Mouse (Mus musculus) left cerebral cortex, adult 2 months (tissue): ENCODE data around the gene Prune2. TPM values are rescaled to one million over a fixed set of nuclear protein-coding genes. Genes with fewer than 3 reads are reported as not detected.

ENCODE experiments used
- DNase-seq, 2 experiments: peaks; one replicate each; pipeline ENCODE4 v3.0.0; 2021 to 2022; ENCODE audit warnings: low spot score in 2 of 2, mixed read lengths in 1 of 2; ENCODE audit errors: extremely low spot score in 1 of 2
- H3K27ac ChIP-seq: fragments of 200-600 bp; 2 replicates; pipeline ENCODE4 v1.8.1; 2022
- H3K4me3 ChIP-seq: fragments of 200-600 bp; 2 replicates; pipeline ENCODE4 v1.8.1; 2022
- CTCF ChIP-seq: fragments of 200-600 bp; IDR thresholded peaks from 2 replicates; pipeline ENCODE4 v1.8.1; 2022; ENCODE audit warnings: antibody characterized with exemption, mild to moderate bottlenecking, moderate library complexity
- intact Hi-C: fragments of 180-260 bp; cut with DNase I; formaldehyde crosslinking; loops from one replicate; pipeline ENCODE4 v1.15.1; 2025
- total RNA-seq, 2 experiments: library from RNA; stranded (reverse); gene quantifications; 2 replicates each; pipeline ENCODE4 v1.2.3; 2021

The Prune2 gene
- total RNA-seq, 2 experiments from 2014 or later, result 81.4 to 82.2 TPM

- Histone ChIP-seq H3K27ac (no peak overlapping the region), H3K4me3 (no peak overlapping the region)
- peak; percentile 13 to 32 for DNase-seq
- no peak for TF ChIP-seq CTCF
- intact Hi-C loops, result no loop called here
These were observed 55.5 kb downstream of the Prune2 start for GRCm38 (mm10) chr19:17011261-17011995.

- intact Hi-C loops, result no loop called here
- Histone ChIP-seq H3K4me3 (no peak overlapping the region), H3K27ac (no peak overlapping the region)
- DNase-seq, result no peak
- TF ChIP-seq CTCF, result no peak
These were observed 57.2 kb downstream of the Prune2 start for GRCm38 (mm10) chr19:17013085-17013484.

GRCm38 (mm10) chr19:17014337-17015124, 58.6 kb downstream of the Prune2 start:
- no peak for DNase-seq
- H3K4me3 ChIP-seq, result no peak overlapping the region
- intact Hi-C loops, result no loop called here

GRCm38 (mm10) chr19:17024748-17025147, 68.8 kb downstream of the Prune2 start:
- H3K4me3 ChIP-seq, result no peak overlapping the region
- no peak for DNase-seq
- no peak overlapping the region for H3K27ac ChIP-seq
- intact Hi-C loops, result no loop called here
- TF ChIP-seq CTCF, result no peak

More at GRCm38 (mm10) chr19:17014337-17015124, 58.6 kb downstream of the Prune2 start:
- no peak for TF ChIP-seq CTCF
- H3K27ac ChIP-seq, result no peak overlapping the region

GRCm38 (mm10) chr19:17030276-17030675, 74.4 kb downstream of the Prune2 start:
- Histone ChIP-seq H3K4me3 (no peak overlapping the region), H3K27ac (no peak overlapping the region)
- intact Hi-C loops, result loop anchor here (2.0 to 5.0 kb wide), 2 partner anchors 128 to 227 kb away; no protein-coding TSS in a partner anchor
- peak; percentile 44 to 60 for DNase-seq
- peak; percentile 79 for TF ChIP-seq CTCF

GRCm38 (mm10) chr19:17032314-17032713, 76.4 kb downstream of the Prune2 start:
- Histone ChIP-seq H3K27ac (no peak overlapping the region), H3K4me3 (no peak overlapping the region)
- no peak for DNase-seq
- intact Hi-C loops, result loop anchor here (5.0 kb wide), 1 partner anchor 130 kb away; no protein-coding TSS in a partner anchor
- no peak for TF ChIP-seq CTCF

- Histone ChIP-seq H3K4me3 (no peak overlapping the region), H3K27ac (no peak overlapping the region)
- DNase-seq, result no peak
- TF ChIP-seq CTCF, result no peak
- intact Hi-C loops, result no loop called here
These were observed 91.0 kb downstream of the Prune2 start for GRCm38 (mm10) chr19:17046961-17047360.

- no peak for DNase-seq
- TF ChIP-seq CTCF, result no peak
- no peak overlapping the region for H3K4me3 ChIP-seq
- no peak overlapping the region for H3K27ac ChIP-seq
- intact Hi-C loops, result no loop called here
These were observed 100.0 kb downstream of the Prune2 start for GRCm38 (mm10) chr19:17055892-17056291.

- Histone ChIP-seq H3K27ac (no peak overlapping the region), H3K4me3 (no peak overlapping the region)
- no peak for DNase-seq
- intact Hi-C loops, result no loop called here
- no peak for TF ChIP-seq CTCF
These were observed 104.2 kb downstream of the Prune2 start for GRCm38 (mm10) chr19:17060106-17060505.

GRCm38 (mm10) chr19:17064421-17064820, 108.5 kb downstream of the Prune2 start:
- H3K27ac ChIP-seq, result no peak overlapping the region
- DNase-seq, result no peak
- intact Hi-C loops, result no loop called here
- no peak for TF ChIP-seq CTCF
- no peak overlapping the region for H3K4me3 ChIP-seq

GRCm38 (mm10) chr19:17069067-17069466, 113.1 kb downstream of the Prune2 start:
- intact Hi-C loops, result no loop called here
- Histone ChIP-seq H3K4me3 (no peak overlapping the region), H3K27ac (no peak overlapping the region)
- no peak for TF ChIP-seq CTCF
- no peak for DNase-seq

- intact Hi-C loops, result loop anchor here (2.0 kb wide), 1 partner anchor 268 kb away; no protein-coding TSS in a partner anchor
- TF ChIP-seq CTCF, result peak; percentile 36
- H3K4me3 ChIP-seq, result no peak overlapping the region
- no peak for DNase-seq
- no peak overlapping the region for H3K27ac ChIP-seq
These were observed 115.3 kb downstream of the Prune2 start for GRCm38 (mm10) chr19:17071205-17071604.
